8 mouse cellular contexts compared by ENCODE assay signal in the genomic region with DNA sequence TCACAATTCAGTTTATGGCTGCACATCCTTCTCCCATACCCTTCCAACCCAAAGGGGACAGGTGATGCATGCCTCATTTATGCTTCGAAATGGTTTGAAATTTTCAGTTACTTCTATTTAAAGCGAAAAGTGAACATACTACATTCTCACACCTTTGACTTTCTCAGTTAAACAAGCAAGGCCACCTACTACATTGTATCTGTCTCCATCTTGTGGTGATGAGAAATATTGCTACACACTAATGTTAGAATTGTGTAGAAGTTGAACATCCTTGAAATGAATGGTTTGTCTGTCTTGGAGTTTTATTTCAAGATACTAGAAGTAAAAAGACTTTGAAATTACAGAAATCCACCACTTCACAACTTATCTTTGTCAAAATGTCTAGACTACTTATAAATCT.
DNase-seq lines count a peak whose midpoint lies in the region; ATAC-seq lines count a peak whose summit lies in the region.

No protein-coding gene starts in this region.

- no peaks in the 10 kb centered on the region for H3K9me3 ChIP-seq in limb, embryonic 13.5 days
- no peaks in the 10 kb centered on the region for H3K9me3 ChIP-seq in limb, embryonic 10.5 days (replicated peaks)
- H3K9me3 ChIP-seq in embryonic facial prominence, embryonic 14.5 days (ENCODE audit: control insufficient read depth, low read length) = no peaks in the 10 kb centered on the region

- 61% methylated on average over 2 of the region's 2 CpGs for WGBS in limb, embryonic 13.5 days
- 65% methylated on average over 2 of the region's 2 CpGs for WGBS in limb, embryonic 10.5 days
- 64% methylated on average over 2 of the region's 2 CpGs for WGBS in embryonic facial prominence, embryonic 14.5 days

- no peak overlapping the region for H3K4me3 ChIP-seq in limb, embryonic 13.5 days
- H3K4me3 ChIP-seq in limb, embryonic 10.5 days = no peak overlapping the region
- H3K4me3 ChIP-seq in embryonic facial prominence, embryonic 14.5 days (ENCODE audit: low read depth, low read length) = no peak overlapping the region

- peaks cover 4% of the 10 kb centered on the region; the same call in 1 of the 2 replicates for H3K4me1 ChIP-seq in limb, embryonic 13.5 days
- peaks cover 5% of the 10 kb centered on the region; the same call in 1 of the 2 replicates for H3K4me1 ChIP-seq in limb, embryonic 10.5 days
- H3K4me1 ChIP-seq in embryonic facial prominence, embryonic 14.5 days (ENCODE audit: control insufficient read depth, insufficient read depth, low read length) = no peaks in the 10 kb centered on the region

- H3K9ac ChIP-seq in limb, embryonic 13.5 days = no peak overlapping the region
- H3K9ac ChIP-seq in embryonic facial prominence, embryonic 14.5 days (ENCODE audit: low read depth, low read length) = no peak overlapping the region

- DNase-seq in cerebellum, adult 8-10 months = no peak
- no peak for DNase-seq in limb, embryonic 10.5 days (ENCODE audit: low spot score)
- peak; percentile 48 for DNase-seq in embryonic facial prominence, embryonic 14.5 days (ENCODE audit: low spot score)
- peak; percentile 15 for DNase-seq in retina, adult 2 months (ENCODE audit: low read depth, low spot score)
- DNase-seq in layer of hippocampus, adult 8-10 months (ENCODE audit: low spot score in 2 of 2) = no peak
- DNase-seq in ovary, postnatal 14 days (ENCODE audit: low spot score) = no peak

- no peak overlapping the region for H3K27ac ChIP-seq in limb, embryonic 13.5 days
- H3K27ac ChIP-seq in limb, embryonic 10.5 days = no peak overlapping the region
- no peak overlapping the region for H3K27ac ChIP-seq in embryonic facial prominence, embryonic 14.5 days (replicated peaks; ENCODE audit: low read depth, low read length)

- ATAC-seq in cerebellum, adult (ENCODE audit: insufficient number of reproducible peaks, low FRiP score, low TSS enrichment) = 0 out of 2 replicates have a peak, but pooled peaks have one; percentile 55
- ATAC-seq in limb, embryonic 13.5 days (ENCODE audit: low FRiP score, low read depth) = 0 out of 2 replicates have a peak, but pooled peaks have one; percentile 54
- no peak for ATAC-seq in embryonic facial prominence, embryonic 14.5 days (ENCODE audit: low read depth)

- H3K36me3 ChIP-seq in limb, embryonic 13.5 days = no peaks in the 10 kb centered on the region
- H3K36me3 ChIP-seq in limb, embryonic 10.5 days = no peaks in the 10 kb centered on the region
- no peaks in the 10 kb centered on the region for H3K36me3 ChIP-seq in embryonic facial prominence, embryonic 14.5 days (ENCODE audit: control insufficient read depth, insufficient read depth, low read length)

- no peak overlapping the region for H3K4me2 ChIP-seq in limb, embryonic 13.5 days (replicated peaks)
- H3K4me2 ChIP-seq in embryonic facial prominence, embryonic 14.5 days (ENCODE audit: low read depth, low read length) = no peak overlapping the region

- no peaks in the 10 kb centered on the region for H3K27me3 ChIP-seq in limb, embryonic 13.5 days
- no peaks in the 10 kb centered on the region for H3K27me3 ChIP-seq in limb, embryonic 10.5 days (ENCODE audit: low read depth, poor library complexity, severe bottlenecking)
- H3K27me3 ChIP-seq in embryonic facial prominence, embryonic 14.5 days (replicated peaks; ENCODE audit: control insufficient read depth, insufficient read depth, low read length) = no peaks in the 10 kb centered on the region

Comparison
In these comparisons a context has a peak if more than half of its experiments do, and no peak if none do; other contexts are left out.
1. DNase-seq: peak in embryonic facial prominence, embryonic 14.5 days (single experiment) and retina, adult 2 months (single experiment); none in cerebellum, adult 8-10 months (single experiment), limb, embryonic 10.5 days (single experiment), layer of hippocampus, adult 8-10 months (0 of 2) and ovary, postnatal 14 days (single experiment).